Mouse (Mus musculus): ENCODE measurements around the gene Mpped2. TPM values are rescaled to one million over a fixed set of nuclear protein-coding genes. Genes with fewer than 3 reads are reported as not detected.
A peak's percentile ranks its signal among the peaks of the same experiment; 100 is the strongest.

The Mpped2 gene
- total and polyA plus RNA-seq, 2 experiments, result 0.20 to 0.37 TPM

- TF ChIP-seq POLR2A (IDR thresholded peaks at IDR 0.05; ENCODE audit: extremely low read depth, insufficient read depth, low read length), result no peak
- no peak for TF ChIP-seq CTCF (IDR thresholded peaks at IDR 0.05; ENCODE audit: low read depth, low read length)
- WGBS, result 80% methylated on average over 4 of the region's 4 CpGs
- Histone ChIP-seq H3K27me3 (ENCODE audit: control insufficient read depth, insufficient read depth, low read length) (no peaks in the 10 kb centered on the region), H3K4me3 (ENCODE audit: insufficient read depth, low read depth, low read length) (no peak overlapping the region), H3K36me3 (ENCODE audit: control insufficient read depth, insufficient read depth, low read length) (no peaks in the 10 kb centered on the region), H3K9ac (ENCODE audit: low read depth, low read length) (no peak overlapping the region), H3K27ac (replicated peaks; ENCODE audit: insufficient read depth, low read depth, low read length) (no peak overlapping the region), H3K4me1 (ENCODE audit: control insufficient read depth, insufficient read depth, low read length) (no peaks in the 10 kb centered on the region), H3K79me2 (ENCODE audit: control insufficient read depth, insufficient read depth, low read length) (no peaks in the 10 kb centered on the region)
- no peak for DNase-seq (ENCODE audit: extremely low read depth, low read depth, low spot score)
These were observed 90.2 kb downstream of the Mpped2 start for GRCm38 (mm10) chr2:106783311-106783710.

GRCm38 (mm10) chr2:106788055-106788454 lies 95.0 kb downstream of the Mpped2 start:
- Histone ChIP-seq H3K9ac (ENCODE audit: low read depth, low read length) (no peak overlapping the region), H3K27ac (replicated peaks; ENCODE audit: insufficient read depth, low read depth, low read length) (no peak overlapping the region), H3K4me1 (ENCODE audit: control insufficient read depth, insufficient read depth, low read length) (no peaks in the 10 kb centered on the region), H3K4me3 (ENCODE audit: insufficient read depth, low read depth, low read length) (no peak overlapping the region), H3K79me2 (ENCODE audit: control insufficient read depth, insufficient read depth, low read length) (no peaks in the 10 kb centered on the region), H3K27me3 (ENCODE audit: control insufficient read depth, insufficient read depth, low read length) (no peaks in the 10 kb centered on the region), H3K36me3 (ENCODE audit: control insufficient read depth, insufficient read depth, low read length) (no peaks in the 10 kb centered on the region)
- DNase-seq (ENCODE audit: extremely low read depth, low read depth, low spot score), result peak; percentile 33
- 33% methylated on average over 8 of the region's 8 CpGs for WGBS
- no peak for TF ChIP-seq CTCF (IDR thresholded peaks at IDR 0.05; ENCODE audit: low read depth, low read length)
- TF ChIP-seq POLR2A (IDR thresholded peaks at IDR 0.05; ENCODE audit: extremely low read depth, insufficient read depth, low read length), result no peak

- Histone ChIP-seq H3K27me3 (ENCODE audit: control insufficient read depth, insufficient read depth, low read length) (no peaks in the 10 kb centered on the region), H3K79me2 (ENCODE audit: control insufficient read depth, insufficient read depth, low read length) (no peaks in the 10 kb centered on the region), H3K4me1 (ENCODE audit: control insufficient read depth, insufficient read depth, low read length) (no peaks in the 10 kb centered on the region), H3K4me3 (ENCODE audit: insufficient read depth, low read depth, low read length) (no peak overlapping the region), H3K9ac (ENCODE audit: low read depth, low read length) (no peak overlapping the region), H3K36me3 (ENCODE audit: control insufficient read depth, insufficient read depth, low read length) (no peaks in the 10 kb centered on the region), H3K27ac (replicated peaks; ENCODE audit: insufficient read depth, low read depth, low read length) (no peak overlapping the region)
- no peak for TF ChIP-seq POLR2A (IDR thresholded peaks at IDR 0.05; ENCODE audit: extremely low read depth, insufficient read depth, low read length)
- TF ChIP-seq CTCF (IDR thresholded peaks at IDR 0.05; ENCODE audit: low read depth, low read length), result no peak
- no peak for DNase-seq (ENCODE audit: extremely low read depth, low read depth, low spot score)
- 80% methylated on average over 4 of the region's 4 CpGs for WGBS
These were observed 95.5 kb downstream of the Mpped2 start for GRCm38 (mm10) chr2:106788573-106788972.

- Histone ChIP-seq H3K9ac (ENCODE audit: low read depth, low read length) (no peak overlapping the region), H3K79me2 (ENCODE audit: control insufficient read depth, insufficient read depth, low read length) (no peaks in the 10 kb centered on the region), H3K4me1 (ENCODE audit: control insufficient read depth, insufficient read depth, low read length) (no peaks in the 10 kb centered on the region), H3K27ac (replicated peaks; ENCODE audit: insufficient read depth, low read depth, low read length) (no peak overlapping the region), H3K4me3 (ENCODE audit: insufficient read depth, low read depth, low read length) (no peak overlapping the region), H3K36me3 (ENCODE audit: control insufficient read depth, insufficient read depth, low read length) (no peaks in the 10 kb centered on the region), H3K27me3 (ENCODE audit: control insufficient read depth, insufficient read depth, low read length) (no peaks in the 10 kb centered on the region)
- no peak for DNase-seq (ENCODE audit: extremely low read depth, low read depth, low spot score)
- WGBS, result 46% methylated on average over 5 of the region's 5 CpGs
- TF ChIP-seq POLR2A (IDR thresholded peaks at IDR 0.05; ENCODE audit: extremely low read depth, insufficient read depth, low read length) (no peak), CTCF (IDR thresholded peaks at IDR 0.05; ENCODE audit: low read depth, low read length) (no peak)
These were observed 96.7 kb downstream of the Mpped2 start for GRCm38 (mm10) chr2:106789694-106790328.

- H3K79me2 ChIP-seq (ENCODE audit: control insufficient read depth, insufficient read depth, low read length), result no peaks in the 10 kb centered on the region
- H3K4me1 ChIP-seq (ENCODE audit: control insufficient read depth, insufficient read depth, low read length), result no peaks in the 10 kb centered on the region
- DNase-seq (ENCODE audit: extremely low read depth, low read depth, low spot score), result peak; percentile 13
- no peaks in the 10 kb centered on the region for H3K36me3 ChIP-seq (ENCODE audit: control insufficient read depth, insufficient read depth, low read length)
- no peak overlapping the region for H3K27ac ChIP-seq (replicated peaks; ENCODE audit: insufficient read depth, low read depth, low read length)
- 14% methylated on average over 3 of the region's 3 CpGs for WGBS
- no peaks in the 10 kb centered on the region for H3K27me3 ChIP-seq (ENCODE audit: control insufficient read depth, insufficient read depth, low read length)
- H3K4me3 ChIP-seq (ENCODE audit: insufficient read depth, low read depth, low read length), result no peak overlapping the region
- TF ChIP-seq CTCF (IDR thresholded peaks at IDR 0.05; ENCODE audit: low read depth, low read length) (no peak), POLR2A (IDR thresholded peaks at IDR 0.05; ENCODE audit: extremely low read depth, insufficient read depth, low read length) (no peak)
- H3K9ac ChIP-seq (ENCODE audit: low read depth, low read length), result no peak overlapping the region
These were observed 97.2 kb downstream of the Mpped2 start for GRCm38 (mm10) chr2:106790329-106790701.

GRCm38 (mm10) chr2:106796246-106796645 lies 103.2 kb downstream of the Mpped2 start:
- DNase-seq (ENCODE audit: extremely low read depth, low read depth, low spot score), result no peak
- WGBS, result 78% methylated on average over 7 of the region's 7 CpGs
- H3K79me2 ChIP-seq (ENCODE audit: control insufficient read depth, insufficient read depth, low read length), result no peaks in the 10 kb centered on the region
- no peak overlapping the region for H3K4me3 ChIP-seq (ENCODE audit: insufficient read depth, low read depth, low read length)
- no peak overlapping the region for H3K27ac ChIP-seq (replicated peaks; ENCODE audit: insufficient read depth, low read depth, low read length)
- H3K27me3 ChIP-seq (ENCODE audit: control insufficient read depth, insufficient read depth, low read length), result no peaks in the 10 kb centered on the region
- H3K4me1 ChIP-seq (ENCODE audit: control insufficient read depth, insufficient read depth, low read length), result no peaks in the 10 kb centered on the region
- H3K36me3 ChIP-seq (ENCODE audit: control insufficient read depth, insufficient read depth, low read length), result no peaks in the 10 kb centered on the region
- TF ChIP-seq CTCF (IDR thresholded peaks at IDR 0.05; ENCODE audit: low read depth, low read length), result no peak
- no peak for TF ChIP-seq POLR2A (IDR thresholded peaks at IDR 0.05; ENCODE audit: extremely low read depth, insufficient read depth, low read length)
- no peak overlapping the region for H3K9ac ChIP-seq (ENCODE audit: low read depth, low read length)

Data from liver, adult 2 months (tissue).